Mouse (Mus musculus): ENCODE results near the gene Bscl2.

- TF ChIP-seq CTCF (IDR thresholded peaks at IDR 0.05; ENCODE audit: control insufficient read depth, insufficient read depth, insufficient replicate concordance, low read depth, low read length) (no peak), POLR2A (IDR thresholded peaks at IDR 0.05; ENCODE audit: control insufficient read depth, low read depth, low read length) (no peak)
These were observed 7.6 kb upstream of the Bscl2 start, which contains the start of gene AC129217.1 for GRCm38 (mm10) chr19:8829660-8830059.

Measured in testis, adult 2 months (tissue).